Mouse (Mus musculus) liver, embryonic 15.5 days (tissue): ENCODE results near the gene Trim41. TPM values are rescaled to one million over a fixed set of nuclear protein-coding genes. Genes with fewer than 3 reads are reported as not detected.

Source experiments
- ATAC-seq: fragments of 200-750 bp; cut with Nextera tagmentation; 2 replicates; pipeline ENCODE4 v1.8.0; 2017; ENCODE audit warnings: moderate number of reproducible peaks, mild to moderate bottlenecking, moderate library complexity; ENCODE audit not compliant: insufficient read depth
- H3K27ac ChIP-seq: fragments of 300-500 bp; sonication (generic); replicated peaks from 2 replicates; pipeline ENCODE4 v1.5.1; 2015; ENCODE audit warnings: mild to moderate bottlenecking, inconsistent platforms
- H3K27me3 ChIP-seq: fragments of 300-500 bp; sonication (generic); 2 replicates; pipeline ENCODE4 v1.6.1; 2015; ENCODE audit warnings: mild to moderate bottlenecking, inconsistent platforms
- H3K36me3 ChIP-seq: fragments of 300-500 bp; sonication (generic); replicated peaks from 2 replicates; pipeline ENCODE4 v1.6.1; 2015; ENCODE audit warnings: moderate library complexity, mild to moderate bottlenecking, inconsistent platforms
- H3K4me1 ChIP-seq: fragments of 300-500 bp; sonication (generic); replicated peaks from 2 replicates; pipeline ENCODE4 v1.6.1; 2015; ENCODE audit warnings: inconsistent platforms
- H3K4me2 ChIP-seq: fragments of 300-500 bp; sonication (generic); 2 replicates; pipeline ENCODE4 v1.6.1; 2015; ENCODE audit warnings: moderate library complexity, mild to moderate bottlenecking, inconsistent platforms
- H3K4me3 ChIP-seq: fragments of 300-500 bp; sonication (generic); replicated peaks from 2 replicates; pipeline ENCODE4 v1.5.1; 2015; ENCODE audit warnings: mild to moderate bottlenecking, inconsistent platforms
- H3K9ac ChIP-seq: fragments of 300-500 bp; sonication (generic); 2 replicates; pipeline ENCODE4 v1.6.1; 2015; ENCODE audit warnings: moderate library complexity, mild to moderate bottlenecking, inconsistent platforms
- H3K9me3 ChIP-seq: fragments of 300-500 bp; sonication (generic); replicated peaks from 2 replicates; pipeline ENCODE4 v1.6.1; 2016; ENCODE audit warnings: inconsistent platforms
- WGBS: fragments of 180-500 bp; shearing (Covaris S2); methylation state at CpG from one replicate; pipeline ENCODE4 v1.1.7; 2015; ENCODE audit warnings: mixed read lengths; ENCODE audit not compliant: insufficient replicate concordance; 5-methylcytosine and 5-hydroxymethylcytosine counted together
- polyA plus RNA-seq: library from polyadenylated mRNA; unstranded; fragments of >200 nt; fragmentation: Nextera tagmentation; extraction: Ambion mirVana; gene quantifications from 2 replicates; pipeline ENCODE4 v1.2.1, GENCODE M21; 2015

Trim41 gene
- polyA plus RNA-seq, 1 experiment from 2014 or later, result 2.3 TPM

DNA sequence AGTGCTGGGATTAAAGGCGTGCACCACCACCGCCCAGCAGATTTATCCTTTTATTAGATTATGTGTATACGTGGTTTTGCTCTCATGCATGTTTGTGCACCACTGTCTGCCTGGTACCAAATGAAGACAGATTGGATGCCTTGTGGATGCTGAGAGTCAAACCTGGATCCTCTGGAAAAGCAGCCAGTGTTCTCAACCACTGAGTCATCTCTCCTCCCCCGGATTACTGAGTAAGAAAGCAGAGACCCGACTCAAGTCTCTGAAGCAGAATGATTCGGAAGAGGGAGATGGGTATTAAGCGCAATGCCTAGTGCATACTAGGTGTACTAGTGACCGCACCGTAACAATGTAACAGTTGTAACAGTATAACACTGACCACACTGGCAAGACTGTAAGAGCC, 53.0 kb downstream of the Trim41 start:
- H3K4me3 ChIP-seq, result no peak overlapping the region
- no peak overlapping the region for H3K9ac ChIP-seq
- no peaks in the 10 kb centered on the region for H3K27me3 ChIP-seq
- no peak overlapping the region for H3K4me2 ChIP-seq
- WGBS, result 80% methylated on average over 9 of the region's 9 CpGs
- H3K4me1 ChIP-seq, result no peaks in the 10 kb centered on the region
- no peaks in the 10 kb centered on the region for H3K36me3 ChIP-seq
- no peak overlapping the region for H3K27ac ChIP-seq
- no peaks in the 10 kb centered on the region for H3K9me3 ChIP-seq
- no peak for ATAC-seq

DNA sequence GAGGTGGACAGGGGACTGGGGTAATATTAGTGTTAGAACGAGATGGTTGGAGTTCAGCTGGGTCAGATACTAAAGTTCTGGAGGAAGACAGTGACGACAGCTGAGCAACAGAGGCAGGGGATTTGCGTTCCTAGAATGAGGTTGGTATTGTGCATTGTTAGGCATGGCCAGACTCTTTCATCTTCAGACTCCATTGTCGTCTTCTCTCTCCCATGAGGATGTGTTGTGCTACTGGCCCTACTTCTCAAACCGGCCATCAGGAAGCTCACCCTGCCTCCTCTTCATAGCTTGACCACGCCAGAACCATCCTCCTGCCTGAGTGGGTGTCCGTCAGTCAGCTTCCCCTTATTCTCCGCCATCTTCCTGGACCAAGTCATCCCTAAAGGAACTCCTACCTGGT, 58.1 kb downstream of the Trim41 start:
- H3K36me3 ChIP-seq, result no peaks in the 10 kb centered on the region
- H3K4me2 ChIP-seq, result no peak overlapping the region
- H3K9me3 ChIP-seq, result no peaks in the 10 kb centered on the region
- H3K4me1 ChIP-seq, result no peaks in the 10 kb centered on the region
- H3K4me3 ChIP-seq, result no peak overlapping the region
- ATAC-seq, result no peak
- H3K27me3 ChIP-seq, result no peaks in the 10 kb centered on the region
- H3K27ac ChIP-seq, result no peak overlapping the region
- no peak overlapping the region for H3K9ac ChIP-seq
- 61% methylated on average over 8 of the region's 8 CpGs for WGBS

Other genes with a start within 250 kb of the Trim41 start
- gene Rack1, start 17.0 kb downstream of the Trim41 start, polyA plus RNA-seq, result 438 and 439 TPM in 2 replicates
- gene Trim7, start 8.8 kb upstream of the Trim41 start, polyA plus RNA-seq, result 0.09 and 0.21 TPM in 2 replicates
- 1.4 and 2.1 TPM in 2 replicates for gene Gm12184, start 9.3 kb upstream of the Trim41 start, polyA plus RNA-seq
- gene Irgm1, start 54.3 kb upstream of the Trim41 start, polyA plus RNA-seq, result 19.2 and 20.4 TPM in 2 replicates
- 0.45 and 0.48 TPM in 2 replicates for gene Gm5431, start 84.9 kb upstream of the Trim41 start, polyA plus RNA-seq
- gene Psme2b, start 128.8 kb upstream of the Trim41 start, polyA plus RNA-seq, result 2.7 and 2.8 TPM in 2 replicates
- 0.05 and 0.07 TPM in 2 replicates for gene Olfr56, start 161.5 kb upstream of the Trim41 start, polyA plus RNA-seq
- 1.1 TPM in 2 replicates for gene 9930111J21Rik1, start 162.0 kb upstream of the Trim41 start, polyA plus RNA-seq
- gene Gm12185, start 174.9 kb upstream of the Trim41 start, polyA plus RNA-seq, result 0.03 TPM in 1 of 2 replicates, not detected in the other
- 1.2 and 1.5 TPM in 2 replicates for gene Tgtp1, start 176.8 kb upstream of the Trim41 start, polyA plus RNA-seq
- gene 9930111J21Rik2, start 233.9 kb upstream of the Trim41 start, polyA plus RNA-seq, result 1.2 and 1.6 TPM in 2 replicates
- 0.86 and 1.1 TPM in 2 replicates for gene Tgtp2, start 246.9 kb upstream of the Trim41 start, polyA plus RNA-seq